Mouse (Mus musculus): ENCODE data around the gene Slc39a11.

DNA sequence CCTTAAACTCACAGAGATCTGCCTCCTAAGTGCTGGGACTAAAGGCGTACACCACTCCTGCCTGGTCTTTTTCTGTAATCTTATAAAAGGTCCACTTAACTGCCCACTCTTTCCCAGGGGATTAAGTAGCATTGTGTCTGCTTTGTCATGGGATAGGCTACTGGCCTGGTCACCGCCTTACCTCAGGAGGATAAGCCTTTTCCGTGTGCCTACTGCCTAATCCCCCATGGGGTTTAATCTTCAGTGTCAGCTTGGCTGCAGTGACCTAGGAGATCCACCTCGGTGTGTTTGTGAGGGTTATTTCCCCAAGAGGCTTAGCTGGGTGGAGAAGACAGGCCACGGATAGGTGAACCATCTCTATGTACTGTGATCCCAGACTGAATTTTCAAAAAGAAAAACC lies 47.7 kb upstream of the Slc39a11 start:
- TF ChIP-seq CTCF (IDR thresholded peaks at IDR 0.05; ENCODE audit: low read depth) (no peak), EP300 (optimal IDR thresholded peaks at IDR 0.05) (no peak)
